ENCODE assay signal across 25 mouse cellular contexts in genomic region chr2:158700535-158701256, GRCm38 (mm10). TPM values are rescaled to one million over a fixed set of nuclear protein-coding genes. Genes with fewer than 3 reads are reported as not detected.
DNase-seq lines count a peak whose midpoint lies in the region; ATAC-seq and TF ChIP-seq lines count a peak whose summit lies in the region.
"Had no signal": no experiment of that assay in that cellular context is flagged by ENCODE, and none has a peak within 500 bp of the region (broad histone marks: within the 10 kb centered on the region; RNA-seq: fewer than 3 reads in every experiment).

No protein-coding gene starts in this region.

- H3K4me3 ChIP-seq in lung, embryonic 16.5 days (ENCODE audit: low read length), result no peak overlapping the region
- H3K4me3 ChIP-seq in CH12.LX (replicated peaks in 1 of 3; ENCODE audit: low read depth in 2 of 3, low read length in 2 of 3, poor library complexity in 1 of 3), result peak overlapping the region in 1 of 3 experiments; percentile 28
- H3K4me3 ChIP-seq in heart, adult 2 months, result no peak overlapping the region
- H3K4me3 ChIP-seq: embryonic facial prominence, embryonic 10.5 days; forebrain, embryonic 15.5 days; heart, embryonic 15.5 days; hindbrain, embryonic 15.5 days; limb, embryonic 12.5 days; liver, embryonic 12.5 days; midbrain, embryonic 15.5 days; myocyte had no signal

- peak; percentile 72 for TF ChIP-seq EP300 in CH12.LX (IDR thresholded peaks at IDR 0.05; ENCODE audit: low read length)
- TF ChIP-seq EP300 in heart, adult 2 months (IDR thresholded peaks at IDR 0.05; ENCODE audit: insufficient read depth, low read depth, low read length), result no peak

- DNase-seq in lung, postnatal 25 days (ENCODE audit: low spot score), result no peak
- peak; percentile 90 for DNase-seq in CH12.LX (ENCODE audit: extremely low read depth)
- no peak for DNase-seq in heart, adult 18-20 months
- no peak for DNase-seq in heart, adult 2 months
- DNase-seq in neural tube, embryonic 10.5 days (ENCODE audit: extremely low spot score, low spot score), result no peak
- DNase-seq: adrenal gland, postnatal 14 days; cerebellum, adult 9-10 months; gastrocnemius, postnatal 25 days; heart, postnatal 4 days; lung, adult 18-20 months; lung, postnatal 14 days; spleen, adult 18-20 months; thymus, adult 18-20 months; thymus, postnatal 36 days had no signal

- peaks cover 54% of the 10 kb centered on the region for H3K79me2 ChIP-seq in CH12.LX (replicated peaks; ENCODE audit: control insufficient read depth, extremely low read depth, insufficient read depth, poor library complexity, severe bottlenecking)
- H3K79me2 ChIP-seq in heart, adult 2 months (replicated peaks; ENCODE audit: control insufficient read depth, insufficient read depth, low read length), result no peaks in the 10 kb centered on the region

- no peaks in the 10 kb centered on the region for H3K36me3 ChIP-seq in lung, embryonic 16.5 days (ENCODE audit: control insufficient read depth, insufficient read depth, low read length)
- peaks cover 59 to 94% of the 10 kb centered on the region in 2 experiments for H3K36me3 ChIP-seq in CH12.LX (replicated peaks in 1 of 2; ENCODE audit: control insufficient read depth in 1 of 2, insufficient read depth in 1 of 2, low read length in 1 of 2)
- peaks cover 6% of the 10 kb centered on the region for H3K36me3 ChIP-seq in heart, adult 2 months (ENCODE audit: control insufficient read depth, insufficient read depth, low read length)
- H3K36me3 ChIP-seq: embryonic facial prominence, embryonic 10.5 days; forebrain, embryonic 15.5 days; heart, embryonic 15.5 days; hindbrain, embryonic 15.5 days; limb, embryonic 12.5 days; liver, embryonic 12.5 days; midbrain, embryonic 15.5 days had no signal

- no peak overlapping the region for H3K4me2 ChIP-seq in lung, embryonic 16.5 days (ENCODE audit: low read depth, low read length)
- peak overlapping the region; percentile 11 for H3K4me2 ChIP-seq in CH12.LX (ENCODE audit: insufficient read depth, low read depth, poor library complexity, severe bottlenecking)
- H3K4me2 ChIP-seq: forebrain, embryonic 15.5 days; heart, embryonic 15.5 days; hindbrain, embryonic 15.5 days; limb, embryonic 12.5 days; liver, embryonic 12.5 days; midbrain, embryonic 15.5 days had no signal

- H3K9me3 ChIP-seq in lung, embryonic 16.5 days (ENCODE audit: control insufficient read depth, low read length), result no peaks in the 10 kb centered on the region
- H3K9me3 ChIP-seq in CH12.LX (replicated peaks; ENCODE audit: low read length), result peaks cover 21% of the 10 kb centered on the region
- H3K9me3 ChIP-seq: embryonic facial prominence, embryonic 10.5 days; forebrain, embryonic 15.5 days; heart, embryonic 15.5 days; hindbrain, embryonic 15.5 days; limb, embryonic 12.5 days; liver, embryonic 12.5 days; midbrain, embryonic 15.5 days had no signal

- peaks cover 12% of the 10 kb centered on the region for H3K4me1 ChIP-seq in lung, embryonic 16.5 days (replicated peaks; ENCODE audit: control insufficient read depth, insufficient read depth, low read length)
- peaks cover 23 to 91% of the 10 kb centered on the region in 2 experiments for H3K4me1 ChIP-seq in CH12.LX (ENCODE audit: control insufficient read depth in 1 of 2, insufficient read depth in 2 of 2)
- H3K4me1 ChIP-seq in heart, adult 2 months (ENCODE audit: control insufficient read depth, insufficient read depth, low read length), result peaks cover 10% of the 10 kb centered on the region
- H3K4me1 ChIP-seq: forebrain, embryonic 15.5 days; heart, embryonic 15.5 days; hindbrain, embryonic 15.5 days; limb, embryonic 12.5 days; liver, embryonic 12.5 days; midbrain, embryonic 15.5 days had no signal

- 84% methylated on average over 17 of the region's 17 CpGs for WGBS in lung, embryonic 16.5 days
- 87% methylated on average over 17 of the region's 17 CpGs for WGBS in heart, adult 2 months

- TF ChIP-seq RAD21 in CH12.LX (IDR thresholded peaks at IDR 0.05; ENCODE audit: low read depth, low read length), result no peak; the same call in 1 of the 2 replicates

- no peak overlapping the region for H3K9ac ChIP-seq in lung, embryonic 16.5 days (ENCODE audit: low read length)
- H3K9ac ChIP-seq in CH12.LX (ENCODE audit: insufficient read depth, low read depth), result peak overlapping the region; percentile 53
- H3K9ac ChIP-seq in heart, adult 2 months (ENCODE audit: low read depth, low read length), result no peak overlapping the region
- H3K9ac ChIP-seq: forebrain, embryonic 15.5 days; heart, embryonic 15.5 days; hindbrain, embryonic 15.5 days; limb, embryonic 12.5 days; liver, embryonic 12.5 days; midbrain, embryonic 15.5 days had no signal

- dilution Hi-C loops in CH12.LX (cut with MboI; ENCODE audit: extremely low pct_ligation_motif_present, extremely low pct_unique_long_range_greater_than_20kb, low sequenced_read_pairs), result no loop called here

- no peak for ATAC-seq in lung, embryonic 16.5 days (ENCODE audit: low read depth)
- ATAC-seq in inflammation-experienced regulatory T-cells, adult 6 months, result peak; percentile 58
- ATAC-seq: forebrain, embryonic 15.5 days; intestine, embryonic 16.5 days; liver, embryonic 12.5 days; midbrain, embryonic 15.5 days had no signal

- in situ Hi-C loops in CH12.LX (cut with MboI; ENCODE audit: low pct_ligation_motif_present, low pct_unique_long_range_greater_than_20kb, low sequenced_read_pairs), result no loop called here

- H3K27me3 ChIP-seq in lung, embryonic 16.5 days (ENCODE audit: control insufficient read depth, insufficient read depth, low read depth, low read length), result no peaks in the 10 kb centered on the region
- H3K27me3 ChIP-seq in CH12.LX (replicated peaks), result no peaks in the 10 kb centered on the region
- no peaks in the 10 kb centered on the region for H3K27me3 ChIP-seq in heart, adult 2 months (ENCODE audit: control insufficient read depth, insufficient read depth, low read length)
- H3K27me3 ChIP-seq: forebrain, embryonic 15.5 days; heart, embryonic 15.5 days; hindbrain, embryonic 15.5 days; limb, embryonic 12.5 days; liver, embryonic 12.5 days; midbrain, embryonic 15.5 days had no signal

- TF ChIP-seq CTCF in CH12.LX (conservative IDR thresholded peaks at IDR 0.05 in 1 of 2, IDR thresholded peaks at IDR 0.05 in 1 of 2; ENCODE audit: low read depth in 2 of 2, low read length in 2 of 2), result no peak
- no peak for TF ChIP-seq CTCF in heart, adult 2 months (IDR thresholded peaks at IDR 0.05)

- peak overlapping the region; percentile 83; the same call in 1 of the 2 replicates for H3K27ac ChIP-seq in lung, embryonic 16.5 days (ENCODE audit: low read length)
- peak overlapping the region; percentile 95 for H3K27ac ChIP-seq in CH12.LX (ENCODE audit: insufficient read depth, low read depth)
- H3K27ac ChIP-seq in heart, adult 2 months, result no peak overlapping the region; the same call in 1 of the 2 replicates
- H3K27ac ChIP-seq: embryonic facial prominence, embryonic 10.5 days; forebrain, embryonic 15.5 days; heart, embryonic 15.5 days; hindbrain, embryonic 15.5 days; limb, embryonic 12.5 days; liver, embryonic 12.5 days; midbrain, embryonic 15.5 days had no signal

- intact Hi-C loops in heart, adult 2 months (cut with DNase I), result loop anchor here (2.0 kb wide), 1 partner anchor 44 kb away; no protein-coding TSS in a partner anchor

- peak; percentile 48; the same call in 1 of the 2 replicates for TF ChIP-seq POLR2A in CH12.LX (IDR thresholded peaks at IDR 0.05; ENCODE audit: low read depth, low read length)
- TF ChIP-seq POLR2A in heart, adult 2 months (IDR thresholded peaks at IDR 0.05; ENCODE audit: insufficient read depth, low read depth, low read length), result no peak

TF ChIP-seq in CH12.LX, 34 proteins besides CTCF, POLR2A, EP300 and RAD21 (continues in another document):
- TF ChIP-seq MAX (IDR thresholded peaks at IDR 0.05; ENCODE audit: low read length) (peak; percentile 81), SIN3A (IDR thresholded peaks at IDR 0.05; ENCODE audit: low read length) (peak; percentile 26; the same call in 1 of the 2 replicates), NELFE (IDR thresholded peaks at IDR 0.05; ENCODE audit: low read depth, low read length) (no peak; the same call in 1 of the 2 replicates), USF2 (conservative IDR thresholded peaks at IDR 0.05; ENCODE audit: low read depth, low read length) (peak; percentile 26; the same call in 1 of the 2 replicates), PAX5 (IDR thresholded peaks at IDR 0.05; ENCODE audit: low read length) (no peak), HCFC1 (IDR thresholded peaks at IDR 0.05; ENCODE audit: low read depth, low read length) (no peak; the same call in 1 of the 2 replicates), MAFK (IDR thresholded peaks at IDR 0.05; ENCODE audit: insufficient replicate concordance, low read length) (peak; percentile 55; the same call in 1 of the 2 replicates), JUN (IDR thresholded peaks at IDR 0.05; ENCODE audit: insufficient read depth, low read depth, low read length) (no peak), MYC (IDR thresholded peaks at IDR 0.05; ENCODE audit: low read depth, low read length) (peak; percentile 81), KAT2A (IDR thresholded peaks at IDR 0.05; ENCODE audit: insufficient replicate concordance, low read length) (no peak), ETS1 (conservative IDR thresholded peaks at IDR 0.05; ENCODE audit: low read depth, low read length) (peak; percentile 92), USF1 (IDR thresholded peaks at IDR 0.05; ENCODE audit: low read depth, low read length) (peak; percentile 78), ZC3H11A (IDR thresholded peaks at IDR 0.05; ENCODE audit: low read depth, low read length) (no peak), CHD2 (IDR thresholded peaks at IDR 0.05; ENCODE audit: low read length) (peak; percentile 44; the same call in 1 of the 2 replicates), ELF1 (IDR thresholded peaks at IDR 0.05; ENCODE audit: low read depth, low read length) (0 out of 2 replicates have a peak, but pooled peaks have one; percentile 23), BHLHE40 (IDR thresholded peaks at IDR 0.05; ENCODE audit: low read depth, low read length) (peak; percentile 94), JUND (conservative IDR thresholded peaks at IDR 0.05; ENCODE audit: low read depth, low read length) (peak; percentile 65; the same call in 1 of the 2 replicates), MEF2A (IDR thresholded peaks at IDR 0.05; ENCODE audit: borderline replicate concordance, low read depth, low read length) (peak; percentile 97), TBP (conservative IDR thresholded peaks at IDR 0.05; ENCODE audit: low read depth, low read length) (peak; percentile 76)

RNA-seq across cellular contexts. Expression of gene Ppp1r16b, which starts 35.5 kb away (rescaled TPM):
- 22.5 and 24.4 TPM in 2 replicates for polyA plus RNA-seq in lung, embryonic 16.5 days (2015; fragmentation: Nextera tagmentation; extraction: Ambion mirVana)
- 49.3 and 52.0 TPM in 2 replicates for total RNA-seq in CH12.LX (2012; rRNA removed)
- 28.9 and 37.7 TPM in 2 replicates for total RNA-seq in CH12.LX (2014; rRNA removed)
- 49.4 and 55.7 TPM in 2 replicates for polyA plus RNA-seq in CH12.LX (2012; ENCODE audit: insufficient read length, low read depth)
- polyA plus RNA-seq in inflammation-experienced regulatory T-cells, adult 6 months (2017; shearing (Covaris generic)), result 100 to 1,000 TPM; 106 to 120 (median 115) TPM
- 10 to 100 TPM; 11.6 to 16.1 TPM for total RNA-seq in heart, adult 18-20 months (2021)
- total RNA-seq in heart, adult 2 months (2021), result 10 to 100 TPM; 10.4 to 12.3 TPM
- 3.3 and 5.3 TPM in 2 replicates for polyA plus RNA-seq in heart, adult 2 months (2012; rRNA removed)
